Mouse (Mus musculus) MN1 (cell line): ENCODE measurements at regions not wholly inside any gene's neighbourhood (a gene's known extent, or its start where the extent isn't known, plus 50 kb on each side); places are given as distances from the start of the nearest gene placed in this dataset.

ENCODE experiments used
- DNase-seq: peaks from one replicate; pipeline ENCODE4 v3.0.0-alpha.2; 2016; ENCODE audit warnings: low spot score

DNA sequence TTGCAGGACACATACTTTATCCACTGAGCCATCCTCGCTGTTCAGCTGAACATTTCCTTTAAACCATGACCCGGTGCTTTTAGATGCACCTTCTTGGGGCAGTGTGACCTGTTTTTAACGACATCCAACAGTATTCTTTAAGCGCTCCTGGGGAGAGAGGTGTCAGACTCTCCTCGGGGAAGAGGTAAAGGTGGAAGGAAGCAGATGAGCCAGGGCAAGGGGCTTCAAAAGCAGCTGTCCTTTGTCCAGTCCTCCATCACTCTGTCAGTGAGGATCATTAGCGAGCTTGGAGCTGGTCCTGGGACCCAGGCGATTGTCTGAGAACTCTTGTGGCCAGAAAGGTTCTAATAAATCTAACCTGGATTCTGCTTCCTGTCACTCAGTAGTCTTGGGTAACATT, 72.4 kb upstream of the Lrig1 start:
- DNase-seq: no peak

DNA sequence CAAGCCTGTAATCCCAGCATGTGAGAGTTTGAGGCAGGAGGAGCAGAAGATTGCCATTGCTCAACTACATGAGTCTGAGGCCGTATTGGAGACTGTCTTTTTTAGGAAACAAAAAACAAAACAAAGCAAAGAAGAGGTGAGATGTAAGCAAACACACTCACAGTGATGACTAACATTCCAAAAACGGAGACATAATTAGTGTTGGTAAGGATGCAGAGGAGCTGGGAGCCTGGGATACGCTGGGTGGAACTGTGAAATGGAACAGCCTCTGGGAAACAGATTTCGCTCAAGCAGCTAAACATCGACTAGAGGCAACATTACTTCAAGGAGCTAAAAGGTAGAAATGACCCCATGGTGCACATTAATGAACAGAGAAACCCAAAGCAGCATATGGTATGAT, 68.3 kb upstream of the Lrig1 start:
- DNase-seq: no peak

DNA sequence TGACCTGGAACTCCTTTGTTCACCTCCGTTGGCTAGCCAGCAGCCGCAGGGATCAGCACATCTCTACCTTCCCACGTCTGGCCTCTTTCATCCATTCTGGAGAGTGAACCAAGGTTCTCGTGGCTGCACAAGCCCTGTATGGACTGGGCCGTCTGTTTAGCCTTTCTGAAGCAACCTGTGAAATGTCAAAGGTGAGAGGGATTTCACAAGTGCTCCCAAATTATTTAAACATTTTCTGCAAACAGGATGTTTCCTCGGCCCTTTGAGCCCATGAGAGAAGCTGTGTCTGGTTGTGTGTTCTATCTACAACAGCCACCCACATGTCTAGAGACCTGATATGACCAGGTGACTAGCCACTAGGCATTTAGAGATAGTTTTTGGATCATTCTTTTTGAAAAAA, 65.8 kb upstream of the Lrig1 start:
- no peak for DNase-seq

DNA sequence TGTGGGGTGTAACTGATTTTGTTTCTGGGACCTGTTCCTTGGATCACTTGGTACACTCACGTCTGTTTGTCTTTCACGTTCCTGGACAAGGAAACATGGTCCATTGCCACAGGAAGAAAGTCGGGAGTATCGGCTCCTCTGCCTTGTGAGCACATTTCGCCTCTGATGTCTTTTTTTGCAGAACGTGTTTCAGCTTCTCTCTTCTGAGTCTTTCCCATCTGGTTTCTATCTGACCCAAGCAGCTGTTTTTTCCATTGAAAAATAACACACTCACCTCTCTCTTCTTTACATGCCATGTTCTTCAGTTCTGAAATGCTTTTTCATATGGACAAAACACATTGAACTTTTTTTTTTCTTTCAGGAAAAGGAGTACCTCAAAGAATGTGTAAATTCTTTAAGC, 61.4 kb upstream of the Lrig1 start:
- DNase-seq: no peak

DNA sequence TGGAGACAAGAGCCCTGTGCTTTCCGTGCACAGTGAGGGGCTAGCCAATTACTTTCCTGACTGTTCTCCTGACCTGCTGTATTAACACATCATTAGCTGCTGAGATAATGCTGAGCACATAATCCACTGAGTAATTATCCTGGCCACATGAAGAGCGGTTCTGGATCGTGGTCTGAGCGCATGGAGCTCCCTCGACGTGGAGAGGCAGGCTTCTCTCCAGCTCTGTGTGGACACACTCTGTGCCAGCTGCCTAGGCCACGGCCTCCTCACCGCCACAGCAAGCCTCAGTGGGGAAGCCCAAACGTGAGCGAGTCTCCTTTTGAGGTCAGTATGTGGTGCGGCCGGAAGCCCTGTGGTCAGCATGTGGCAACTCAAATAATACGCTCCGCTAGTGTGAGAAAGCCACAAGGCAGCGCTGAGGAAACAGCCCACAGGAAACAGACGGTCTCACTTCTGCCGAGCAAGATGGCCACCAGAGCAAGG, 60.7 kb upstream of the Lrig1 start:
- no peak for DNase-seq

DNA sequence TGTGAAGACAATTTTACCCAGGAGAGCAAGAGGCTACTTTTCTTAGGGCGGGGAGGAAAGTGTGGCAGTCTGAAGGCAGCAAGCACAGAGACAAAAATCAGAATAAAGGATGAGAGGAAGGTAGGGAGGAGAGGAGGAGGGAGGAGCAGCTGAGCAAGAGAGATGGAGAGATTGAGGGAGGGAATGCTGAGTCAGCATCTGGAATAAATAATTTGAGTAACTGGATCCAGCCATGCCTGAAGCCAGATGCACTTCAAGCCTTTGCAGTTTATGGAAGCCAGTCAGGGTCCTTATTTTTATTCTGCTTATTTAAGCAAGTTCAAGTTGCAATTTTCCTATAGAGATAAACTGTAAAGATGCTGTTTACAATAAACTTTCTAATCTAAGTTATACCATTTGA, 59.7 kb upstream of the Lrig1 start:
- DNase-seq: no peak

DNA sequence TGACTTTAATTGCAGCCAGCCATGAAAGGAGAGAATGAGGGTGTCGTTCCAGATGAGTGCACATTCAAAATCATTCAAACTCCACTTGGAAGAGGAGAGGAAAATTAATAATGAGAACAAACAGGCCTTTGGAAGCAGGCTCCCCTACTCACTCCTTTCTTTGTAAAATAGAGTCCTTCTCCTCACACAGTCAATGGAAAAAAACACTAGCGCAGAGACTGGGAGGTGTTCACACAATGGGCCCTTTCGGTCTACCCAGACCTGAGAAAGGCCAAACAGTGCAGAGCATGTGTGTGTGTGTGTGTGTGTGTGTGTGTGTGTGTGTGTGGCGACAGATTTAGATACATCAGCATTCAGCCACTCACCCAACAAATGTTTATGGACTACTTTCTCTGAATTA, 56.0 kb upstream of the Lrig1 start:
- no peak for DNase-seq

DNA sequence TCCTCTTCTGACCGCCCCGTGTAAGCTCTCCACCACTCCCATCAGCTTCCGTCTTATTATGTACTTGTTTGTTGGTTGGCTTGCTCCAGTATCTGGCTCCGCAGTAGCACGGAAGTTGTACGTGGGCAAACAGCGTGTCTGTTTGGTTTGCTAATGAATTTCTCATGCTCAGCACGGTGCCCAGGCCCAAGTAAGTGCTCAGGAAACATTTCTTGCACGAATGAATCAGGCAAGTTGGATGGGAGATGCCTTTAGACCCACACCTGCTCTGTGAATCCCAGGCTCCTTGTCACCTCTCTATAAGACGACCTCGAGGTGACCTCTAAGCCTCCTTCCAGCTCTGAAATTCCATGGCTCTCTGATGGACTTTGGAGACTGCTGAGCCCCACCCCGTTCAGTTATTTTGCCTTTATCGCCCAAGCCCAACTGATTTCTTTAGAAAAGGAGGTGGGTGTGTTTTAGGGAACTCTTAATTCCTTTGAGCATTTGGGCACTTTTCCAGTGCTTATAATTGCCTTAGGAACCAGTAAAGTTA, 55.4 kb upstream of the Lrig1 start:
- no peak for DNase-seq

DNA sequence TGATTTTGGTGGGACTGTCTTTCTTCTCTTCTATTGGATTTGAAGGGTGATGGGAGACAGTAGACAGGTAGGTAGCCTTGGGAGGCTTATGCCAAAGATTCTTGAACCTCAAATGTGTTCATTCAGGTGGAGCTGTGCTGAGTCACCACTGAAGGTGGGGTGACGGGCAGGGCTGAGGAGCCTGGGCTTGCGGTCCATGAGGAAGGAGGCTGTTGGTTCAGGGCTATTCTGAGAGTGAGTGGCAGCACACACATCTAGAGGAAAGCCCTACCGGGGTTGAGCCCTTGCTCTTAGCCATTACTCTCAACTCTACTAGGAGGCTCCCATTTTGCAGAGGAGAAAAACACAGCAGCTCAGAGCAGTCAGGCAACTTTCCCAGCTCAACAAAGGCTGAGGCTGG, 54.6 kb upstream of the Lrig1 start:
- DNase-seq: no peak

DNA sequence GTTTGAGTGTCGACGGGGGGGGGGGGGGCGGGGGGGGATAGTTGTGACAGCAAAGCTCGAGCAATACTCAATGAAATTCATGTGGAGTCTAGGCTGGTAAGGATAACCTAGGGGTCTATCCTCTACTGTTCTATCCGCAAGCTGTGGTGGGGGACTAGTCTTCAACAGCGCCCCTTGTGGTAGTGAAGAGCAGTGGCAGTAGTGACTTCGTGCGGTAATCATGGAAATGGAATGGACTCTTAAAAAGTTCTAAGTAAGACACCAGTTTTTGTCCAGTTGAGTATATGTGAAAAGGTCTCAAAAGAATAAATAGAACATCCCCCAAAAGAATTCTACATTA, 51.1 kb upstream of the Lrig1 start:
- DNase-seq: no peak

DNA sequence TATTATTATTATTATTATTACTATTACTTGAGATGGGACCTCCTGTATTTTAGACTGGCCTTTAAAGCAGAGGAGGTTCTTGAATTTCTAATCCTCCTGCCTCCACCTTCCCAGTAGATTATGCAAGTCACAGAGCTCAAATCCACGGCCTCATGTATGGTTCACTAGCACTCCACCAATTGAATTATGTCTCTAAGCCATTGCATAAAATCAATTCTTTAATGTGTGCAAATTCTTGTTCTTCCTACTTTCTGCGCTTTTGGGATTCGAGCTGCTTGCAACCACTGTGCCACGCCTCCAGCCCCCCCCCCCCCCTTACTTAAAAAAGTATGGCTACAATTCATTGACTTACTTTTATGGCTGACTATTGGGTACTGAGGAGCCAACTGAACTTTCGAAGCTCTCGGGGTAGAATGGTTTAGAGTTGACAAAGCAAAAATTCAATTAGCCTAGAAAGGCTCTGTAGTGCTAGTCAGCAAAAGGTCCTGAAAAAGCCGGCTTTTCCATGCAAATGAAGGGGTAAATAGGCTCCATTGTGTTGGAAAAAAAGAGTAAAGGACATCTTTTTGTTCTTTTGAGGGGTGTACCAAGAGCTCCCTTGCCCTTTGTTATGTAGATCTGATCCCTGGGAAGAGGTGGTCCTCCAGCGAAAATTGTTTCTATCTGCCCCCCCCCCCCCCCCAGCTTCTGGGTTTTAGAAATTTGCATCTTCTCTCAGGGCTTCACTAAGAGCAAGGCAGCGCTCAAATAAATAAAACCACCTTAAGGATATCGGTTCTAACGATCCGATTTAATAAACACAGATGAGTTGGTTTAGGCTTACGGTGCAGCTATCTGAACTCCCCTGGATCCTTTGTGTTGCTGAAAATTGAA, 50.5 kb upstream of the Lrig1 start:
- DNase-seq: no peak
